Mouse (Mus musculus) liver, postnatal 0 days (tissue): ENCODE results near the gene Samd1. TPM values are rescaled to one million over a fixed set of nuclear protein-coding genes. Genes with fewer than 3 reads are reported as not detected.

Experiments
- ATAC-seq: fragments of 200-750 bp; cut with Nextera tagmentation; 2 replicates; pipeline ENCODE4 v1.8.0; 2017; ENCODE audit warnings: mild to moderate bottlenecking, moderate library complexity
- DNase-seq: peaks from one replicate; pipeline ENCODE4 v3.0.0-alpha.2; 2016
- H3K27ac ChIP-seq: fragments of 300-500 bp; sonication (generic); 2 replicates; pipeline ENCODE4 v1.5.1; 2014; ENCODE audit warnings: antibody characterized with exemption, moderate library complexity, mild to moderate bottlenecking, low read depth
- H3K27me3 ChIP-seq: fragments of 300-500 bp; sonication (generic); 2 replicates; pipeline ENCODE4 v1.6.1; 2014; ENCODE audit warnings: low read length, control low read depth, mixed read lengths; ENCODE audit not compliant: insufficient read depth
- H3K36me3 ChIP-seq: fragments of 300-500 bp; sonication (generic); replicated peaks from 2 replicates; pipeline ENCODE4 v1.6.1; 2014; ENCODE audit warnings: mild to moderate bottlenecking, control low read depth, low read length, moderate library complexity, mixed read lengths; ENCODE audit not compliant: insufficient read depth
- H3K4me1 ChIP-seq: fragments of 300-500 bp; sonication (generic); 2 replicates; pipeline ENCODE4 v1.6.1; 2014; ENCODE audit warnings: antibody characterized with exemption, mild to moderate bottlenecking, control low read depth; ENCODE audit not compliant: insufficient read depth
- H3K4me2 ChIP-seq: fragments of 300-500 bp; sonication (generic); 2 replicates; pipeline ENCODE4 v1.6.1; 2014; ENCODE audit warnings: low read depth, mild to moderate bottlenecking, low read length, moderate library complexity, mixed read lengths
- H3K4me3 ChIP-seq: fragments of 300-500 bp; sonication (generic); 2 replicates; pipeline ENCODE4 v1.5.1; 2014; ENCODE audit warnings: low read depth, low read length
- H3K9ac ChIP-seq: fragments of 300-500 bp; sonication (generic); replicated peaks from 2 replicates; pipeline ENCODE4 v1.6.1; 2014; ENCODE audit warnings: mild to moderate bottlenecking, moderate library complexity
- H3K9me3 ChIP-seq: fragments of 300-500 bp; sonication (generic); 2 replicates; pipeline ENCODE4 v1.6.1; 2016; ENCODE audit warnings: mild to moderate bottlenecking, control low read depth, low read length, mixed read lengths
- CTCF ChIP-seq: sonication (generic); IDR thresholded peaks from 2 replicates; pipeline ENCODE4 v1.5.1; 2016; ENCODE audit warnings: antibody characterized with exemption, low read depth
- EP300 ChIP-seq: IDR thresholded peaks from 2 replicates; pipeline ENCODE4 v1.6.1; 2016; ENCODE audit warnings: antibody characterized with exemption, low read depth, mild to moderate bottlenecking
- WGBS: fragments of 180-500 bp; shearing (Covaris S2); extraction: QIAGEN DNeasy Blood & Tissue Kit; methylation state at CpG from one replicate; pipeline ENCODE4 v1.1.7; 2014; ENCODE audit not compliant: insufficient replicate concordance; 5-methylcytosine and 5-hydroxymethylcytosine counted together
- microRNA counts: library from miRNA; unstranded; fragments of <30 nt; microRNA quantifications from one replicate; lab custom pipeline; 2015
- microRNA-seq: library from miRNA; unstranded; fragments of <30 nt; microRNA quantifications from one replicate; pipeline ENCODE4, GENCODE M21; 2016
- polyA plus RNA-seq: library from polyadenylated mRNA; unstranded; fragments of >200 nt; fragmentation: Nextera tagmentation; extraction: Ambion mirVana; gene quantifications from 2 replicates; pipeline ENCODE4 v1.2.1, GENCODE M21; 2015

Samd1 gene
- polyA plus RNA-seq, 1 experiment from 2014 or later = 3.5 TPM

DNA sequence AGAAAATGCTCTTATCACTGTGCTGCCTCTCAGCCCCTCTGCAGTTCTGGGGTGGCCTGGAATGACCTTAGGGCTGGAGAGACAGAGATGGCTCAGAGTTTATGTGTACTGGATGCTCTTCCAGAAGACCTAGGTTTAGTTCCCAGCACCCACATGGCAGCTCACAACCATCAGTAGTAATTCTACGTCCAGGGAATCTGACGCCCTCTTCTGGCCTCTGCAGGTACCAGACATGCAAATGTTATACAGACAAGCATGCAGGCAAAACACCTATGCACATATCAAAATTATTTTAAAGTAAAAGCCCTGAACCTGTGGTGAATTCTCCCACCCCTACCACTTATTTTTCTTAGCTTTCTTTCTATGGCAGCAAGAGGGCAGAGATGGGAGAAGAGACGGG lies 49.0 kb downstream of the Samd1 start:
- Histone ChIP-seq H3K36me3 (no peaks in the 10 kb centered on the region), H3K9me3 (no peaks in the 10 kb centered on the region), H3K27me3 (peaks cover 37% of the 10 kb centered on the region), H3K27ac (no peak overlapping the region), H3K4me3 (no peak overlapping the region), H3K4me2 (no peak overlapping the region), H3K9ac (no peak overlapping the region), H3K4me1 (peaks cover 3% of the 10 kb centered on the region; the same call in 1 of the 2 replicates)
- TF ChIP-seq EP300 (no peak), CTCF (no peak)
- no peak for ATAC-seq
- DNase-seq = no peak
- 70% methylated on average over 3 of the region's 3 CpGs for WGBS

DNA sequence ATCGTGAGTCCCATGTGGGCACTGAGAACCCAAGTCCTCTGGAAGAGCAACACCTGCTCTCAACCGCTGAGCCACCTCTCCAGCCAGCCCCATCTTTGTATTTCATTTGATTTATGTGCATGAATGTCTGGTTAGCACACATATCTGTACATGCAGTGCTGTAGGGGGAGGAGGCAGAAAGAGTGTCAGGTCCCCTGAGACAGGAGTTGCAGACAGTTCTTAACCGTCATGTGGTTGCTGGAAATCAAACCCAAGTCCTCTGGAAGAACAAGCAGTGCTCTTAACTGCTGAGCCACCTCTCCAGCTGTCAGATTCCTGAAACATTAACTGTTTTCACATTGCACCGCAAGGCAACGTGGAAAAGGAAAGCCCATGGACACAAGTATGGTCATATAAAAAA lies 50.7 kb downstream of the Samd1 start:
- Histone ChIP-seq H3K9ac (no peak overlapping the region), H3K36me3 (no peaks in the 10 kb centered on the region), H3K27ac (no peak overlapping the region), H3K4me2 (no peak overlapping the region), H3K4me1 (peaks cover 5% of the 10 kb centered on the region), H3K9me3 (no peaks in the 10 kb centered on the region), H3K4me3 (no peak overlapping the region), H3K27me3 (peaks cover 21% of the 10 kb centered on the region)
- TF ChIP-seq EP300 (no peak), CTCF (no peak)
- ATAC-seq (no peak), DNase-seq (no peak)
- 76% methylated on average over 5 of the region's 5 CpGs for WGBS

MicroRNAs encoded within 50 kb of the gene (microRNA counts, 519-probe panel; counts per million panel counts)
- microRNA mmu-miR-1199 (lab: Ali Mortazavi, UCI) = not detected

Small RNA genes lying within 50 kb of the gene (microRNA-seq; reads per million reads assigned to microRNA genes)
- not detected for gene Mir1199
- gene Mir8111 = 2.4 reads per million

Other genes with a start within 250 kb of the Samd1 start
- gene Adgrl1, start 97.6 kb upstream of the Samd1 start, polyA plus RNA-seq = 0.96 and 1.5 TPM in 2 replicates
- gene Gm10644, start 42.5 kb upstream of the Samd1 start, polyA plus RNA-seq = 0.14 and 0.29 TPM in 2 replicates
- gene Asf1b, start 42.2 kb upstream of the Samd1 start, polyA plus RNA-seq = 50.6 and 55.4 TPM in 2 replicates
- gene Prkaca, start 24.7 kb upstream of the Samd1 start, polyA plus RNA-seq = 28.2 and 33.9 TPM in 2 replicates
- gene 1700067K01Rik, start 3.8 kb downstream of the Samd1 start, polyA plus RNA-seq = 0.87 and 0.99 TPM in 2 replicates
- 0.40 TPM in 1 of 2 replicates, not detected in the other for gene 2210011C24Rik, start 14.5 kb downstream of the Samd1 start, polyA plus RNA-seq
- 0.04 TPM in 1 of 2 replicates, not detected in the other for gene Palm3, start 23.8 kb downstream of the Samd1 start, polyA plus RNA-seq
- 0.76 and 0.88 TPM in 2 replicates for gene Il27ra, start 44.9 kb downstream of the Samd1 start, polyA plus RNA-seq
- 0.18 TPM in 1 of 2 replicates, not detected in the other for gene Rln3, start 47.3 kb downstream of the Samd1 start, polyA plus RNA-seq
- 0.36 and 0.41 TPM in 2 replicates for gene Gm10643, start 67.5 kb downstream of the Samd1 start, polyA plus RNA-seq
- 1.3 and 1.5 TPM in 2 replicates for gene Rfx1, start 69.2 kb downstream of the Samd1 start, polyA plus RNA-seq
- gene Dcaf15, start 107.1 kb downstream of the Samd1 start, polyA plus RNA-seq = 2.3 and 2.8 TPM in 2 replicates
- not detected in 2 replicates for gene Podnl1, start 128.3 kb downstream of the Samd1 start, polyA plus RNA-seq
- 4.4 and 4.5 TPM in 2 replicates for gene Cc2d1a, start 150.3 kb downstream of the Samd1 start, polyA plus RNA-seq
- gene 4930432K21Rik, start 150.4 kb downstream of the Samd1 start, polyA plus RNA-seq = 0.24 and 0.29 TPM in 2 replicates
- gene Nanos3, start 187.5 kb downstream of the Samd1 start, polyA plus RNA-seq = 0.34 and 0.79 TPM in 2 replicates
- gene Zswim4, start 239.4 kb downstream of the Samd1 start, polyA plus RNA-seq = 1.4 and 1.6 TPM in 2 replicates